Mouse (Mus musculus) limb, embryonic 11.5 days (tissue): ENCODE measurements at regions not wholly inside any gene's neighbourhood (a gene's known extent, or its start where the extent isn't known, plus 50 kb on each side); places are given as distances from the start of the nearest gene placed in this dataset.

Experiments used
- ATAC-seq: fragments of 200-750 bp; cut with Nextera tagmentation; 2 replicates; pipeline ENCODE4 v1.8.0; 2017; ENCODE audit warnings: low read depth; ENCODE audit not compliant: insufficient number of reproducible peaks, low FRiP score, low TSS enrichment
- DNase-seq: peaks from one replicate; pipeline ENCODE4 v3.0.0-alpha.2; 2015; ENCODE audit warnings: low spot score
- H3K27ac ChIP-seq: fragments of 300-500 bp; sonication (generic); replicated peaks from 2 replicates; pipeline ENCODE4 v1.5.1; 2014; ENCODE audit warnings: low read depth, mild to moderate bottlenecking, low read length
- H3K27me3 ChIP-seq: fragments of 300-500 bp; sonication (generic); 2 replicates; pipeline ENCODE4 v1.6.1; 2014; ENCODE audit warnings: mild to moderate bottlenecking, low read length, mixed read lengths; ENCODE audit not compliant: control insufficient read depth, insufficient read depth
- H3K36me3 ChIP-seq: fragments of 300-500 bp; sonication (generic); 2 replicates; pipeline ENCODE4 v1.6.1; 2014; ENCODE audit warnings: mild to moderate bottlenecking, low read length, moderate library complexity, mixed read lengths; ENCODE audit not compliant: control insufficient read depth, insufficient read depth
- H3K4me1 ChIP-seq: fragments of 300-500 bp; sonication (generic); 2 replicates; pipeline ENCODE4 v1.6.1; 2014; ENCODE audit warnings: low read length, mixed read lengths; ENCODE audit not compliant: control insufficient read depth, insufficient read depth
- H3K4me2 ChIP-seq: fragments of 300-500 bp; sonication (generic); 2 replicates; pipeline ENCODE4 v1.6.1; 2014; ENCODE audit warnings: low read depth, mild to moderate bottlenecking, moderate library complexity; ENCODE audit not compliant: severe bottlenecking
- H3K4me3 ChIP-seq: fragments of 300-500 bp; sonication (generic); 2 replicates; pipeline ENCODE4 v1.5.1; 2014; ENCODE audit warnings: low read depth, low read length
- H3K9ac ChIP-seq: fragments of 300-500 bp; sonication (generic); 2 replicates; pipeline ENCODE4 v1.6.1; 2014; ENCODE audit warnings: mild to moderate bottlenecking, low read length
- H3K9me3 ChIP-seq: fragments of 300-500 bp; sonication (generic); 2 replicates; pipeline ENCODE4 v1.6.1; 2016; ENCODE audit warnings: low read length; ENCODE audit not compliant: control insufficient read depth
- WGBS: fragments of 180-500 bp; shearing (Covaris S2); extraction: QIAGEN DNeasy Blood & Tissue Kit; methylation state at CpG from one replicate; pipeline ENCODE4 v1.1.7; 2014; 5-methylcytosine and 5-hydroxymethylcytosine counted together

DNA sequence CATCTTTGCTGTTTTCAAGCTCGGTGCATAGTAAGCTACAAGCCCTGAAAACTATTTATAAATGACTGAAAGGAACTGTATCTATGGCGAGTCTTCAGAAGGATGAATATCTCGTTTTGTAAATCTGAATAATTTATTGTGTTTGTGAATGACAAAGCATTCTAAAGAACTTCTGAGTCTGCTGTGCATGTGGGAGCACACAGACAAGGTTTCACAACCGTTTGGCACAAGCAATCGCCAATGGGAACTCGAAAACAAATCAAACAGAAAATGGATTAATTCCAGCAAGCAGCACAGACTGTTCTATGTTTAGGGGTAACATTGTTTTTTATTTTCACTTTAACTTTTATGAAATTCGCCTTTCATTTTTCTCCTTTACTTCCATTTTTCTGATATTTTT is 486.0 kb downstream of the Tdrd3 start:
- Histone ChIP-seq H3K27ac (no peak overlapping the region), H3K4me1 (no peaks in the 10 kb centered on the region), H3K4me2 (no peak overlapping the region), H3K4me3 (no peak overlapping the region), H3K36me3 (no peaks in the 10 kb centered on the region), H3K27me3 (no peaks in the 10 kb centered on the region), H3K9me3 (no peaks in the 10 kb centered on the region), H3K9ac (no peak overlapping the region)
- no peak for ATAC-seq
- no peak for DNase-seq
- 87% methylated on average over 7 of the region's 7 CpGs for WGBS
